Mouse (Mus musculus) common myeloid progenitor, adult 5-6 weeks (primary cell): ENCODE measurements around the gene Hdac9. TPM values are rescaled to one million over a fixed set of nuclear protein-coding genes. Genes with fewer than 3 reads are reported as not detected.

Experiments used
- ATAC-seq: replicated peaks from 2 replicates; pipeline ENCODE4 v1.8.0; 2016; ENCODE audit warnings: low read depth, mild to moderate bottlenecking, moderate TSS enrichment, inconsistent platforms; ENCODE audit not compliant: poor library complexity, severe bottlenecking
- total RNA-seq: library from RNA; stranded (forward); fragments of 200-1000, 187-1606 nt; gene quantifications from 2 replicates; pipeline ENCODE4 v1.2.3, GENCODE M21; 2017

Hdac9 gene
- 7.8 and 12.2 TPM in 2 replicates for total RNA-seq

GRCm38 (mm10) chr12:34916995-34917394 is at the start of gene Hdac9:
TSS of gene Hdac9 (minus strand) at chr12:34917095.
- no peak for ATAC-seq

GRCm38 (mm10) chr12:34949066-34949706 is 32.3 kb upstream of the Hdac9 start:
- peak; percentile 45; the same call in 1 of the 2 replicates for ATAC-seq

- no peak for ATAC-seq
Observed at GRCm38 (mm10) chr12:34937918-34938317, 21.0 kb upstream of the Hdac9 start.

GRCm38 (mm10) chr12:34908008-34908407 is 8.9 kb downstream of the Hdac9 start:
- peak; percentile 24; the same call in 1 of the 2 replicates for ATAC-seq

- ATAC-seq = peak; percentile 48
Observed at GRCm38 (mm10) chr12:34907506-34907850, 9.4 kb downstream of the Hdac9 start.

- ATAC-seq = peak; percentile 64
Observed at GRCm38 (mm10) chr12:34906704-34907505, 10.0 kb downstream of the Hdac9 start.

GRCm38 (mm10) chr12:34906376-34906703 is 10.6 kb downstream of the Hdac9 start:
- ATAC-seq = no peak

- ATAC-seq = no peak
Observed at GRCm38 (mm10) chr12:34900241-34900640, 16.7 kb downstream of the Hdac9 start.

- ATAC-seq = no peak
Observed at GRCm38 (mm10) chr12:34894867-34895266, 22.0 kb downstream of the Hdac9 start.

GRCm38 (mm10) chr12:34888694-34889093 is 28.2 kb downstream of the Hdac9 start:
- ATAC-seq = 0 out of 2 replicates have a peak, but pooled peaks have one; percentile 32

- ATAC-seq = no peak
Observed at GRCm38 (mm10) chr12:34874926-34875325, 42.0 kb downstream of the Hdac9 start.

GRCm38 (mm10) chr12:34871028-34871427 is 45.9 kb downstream of the Hdac9 start:
- no peak for ATAC-seq

GRCm38 (mm10) chr12:34841196-34841595 is 75.7 kb downstream of the Hdac9 start:
- no peak for ATAC-seq

GRCm38 (mm10) chr12:34837318-34837717 is 79.6 kb downstream of the Hdac9 start:
- no peak for ATAC-seq

- ATAC-seq = no peak
Observed at GRCm38 (mm10) chr12:34836864-34837263, 80.0 kb downstream of the Hdac9 start.

- no peak for ATAC-seq
Observed at GRCm38 (mm10) chr12:34836085-34836484, 80.8 kb downstream of the Hdac9 start.

- no peak for ATAC-seq
Observed at GRCm38 (mm10) chr12:34835493-34835892, 81.4 kb downstream of the Hdac9 start.

GRCm38 (mm10) chr12:34828684-34829083 is 88.2 kb downstream of the Hdac9 start:
- ATAC-seq = no peak

GRCm38 (mm10) chr12:34826931-34827330 is 90.0 kb downstream of the Hdac9 start:
- no peak for ATAC-seq

- ATAC-seq = no peak
Observed at GRCm38 (mm10) chr12:34820229-34820628, 96.7 kb downstream of the Hdac9 start.
